Mouse (Mus musculus): ENCODE results near the gene Depdc1b. TPM values are rescaled to one million over a fixed set of nuclear protein-coding genes. Genes with fewer than 3 reads are reported as not detected.

Gene Depdc1b
- polyA plus RNA-seq, 1 experiment: 11.2 TPM

GRCm38 (mm10) chr13:108367496-108367895, 51.4 kb downstream of the Depdc1b start:
- TF ChIP-seq CTCF (conservative IDR thresholded peaks at IDR 0.05; ENCODE audit: insufficient read depth, insufficient read length, low read depth, low read length): no peak
- no peak for TF ChIP-seq POLR2A (IDR thresholded peaks at IDR 0.05; ENCODE audit: low read depth, low read length)
- H3K27me3 ChIP-seq (replicated peaks; ENCODE audit: control insufficient read depth, insufficient read depth, low read length): no peaks in the 10 kb centered on the region

GRCm38 (mm10) chr13:108370241-108370941, 54.3 kb downstream of the Depdc1b start:
- TF ChIP-seq POLR2A (IDR thresholded peaks at IDR 0.05; ENCODE audit: low read depth, low read length) (no peak), CTCF (conservative IDR thresholded peaks at IDR 0.05; ENCODE audit: insufficient read depth, insufficient read length, low read depth, low read length) (no peak)
- 95% methylated on average over 5 of the region's 5 CpGs for WGBS
- no peaks in the 10 kb centered on the region for H3K36me3 ChIP-seq (ENCODE audit: control insufficient read depth, insufficient read depth, low read length)
- H3K27me3 ChIP-seq (replicated peaks; ENCODE audit: control insufficient read depth, insufficient read depth, low read length): no peaks in the 10 kb centered on the region
- no peaks in the 10 kb centered on the region for H3K4me1 ChIP-seq (ENCODE audit: control insufficient read depth, insufficient read depth, low read length)
- no peak for DNase-seq
- no peak overlapping the region for H3K4me3 ChIP-seq (ENCODE audit: insufficient read depth, low read depth, low read length)
- H3K27ac ChIP-seq (ENCODE audit: insufficient read depth, low read depth, low read length): no peak overlapping the region

More at GRCm38 (mm10) chr13:108367496-108367895, 51.4 kb downstream of the Depdc1b start:
- no peak overlapping the region for H3K4me3 ChIP-seq (ENCODE audit: insufficient read depth, low read depth, low read length)
- DNase-seq: peak; percentile 72
- no peak overlapping the region for H3K27ac ChIP-seq (ENCODE audit: insufficient read depth, low read depth, low read length)
- no peaks in the 10 kb centered on the region for H3K4me1 ChIP-seq (ENCODE audit: control insufficient read depth, insufficient read depth, low read length)
- peaks cover 2% of the 10 kb centered on the region; the same call in 1 of the 2 replicates for H3K36me3 ChIP-seq (ENCODE audit: control insufficient read depth, insufficient read depth, low read length)
- 57% methylated on average over 12 of the region's 12 CpGs for WGBS

- no peak overlapping the region for H3K4me3 ChIP-seq (ENCODE audit: insufficient read depth, low read depth, low read length)
- H3K27me3 ChIP-seq (replicated peaks; ENCODE audit: control insufficient read depth, insufficient read depth, low read length): no peaks in the 10 kb centered on the region
- DNase-seq: no peak
- H3K4me1 ChIP-seq (ENCODE audit: control insufficient read depth, insufficient read depth, low read length): no peaks in the 10 kb centered on the region
- no peak for TF ChIP-seq POLR2A (IDR thresholded peaks at IDR 0.05; ENCODE audit: low read depth, low read length)
- no peak for TF ChIP-seq CTCF (conservative IDR thresholded peaks at IDR 0.05; ENCODE audit: insufficient read depth, insufficient read length, low read depth, low read length)
- no peak overlapping the region for H3K27ac ChIP-seq (ENCODE audit: insufficient read depth, low read depth, low read length)
- 71% methylated on average over 9 of the region's 9 CpGs for WGBS
- H3K36me3 ChIP-seq (ENCODE audit: control insufficient read depth, insufficient read depth, low read length): no peaks in the 10 kb centered on the region
Measured at GRCm38 (mm10) chr13:108371352-108371921, 55.3 kb downstream of the Depdc1b start.

GRCm38 (mm10) chr13:108373231-108373630, 57.1 kb downstream of the Depdc1b start:
- Histone ChIP-seq H3K4me1 (ENCODE audit: control insufficient read depth, insufficient read depth, low read length) (no peaks in the 10 kb centered on the region), H3K4me3 (ENCODE audit: insufficient read depth, low read depth, low read length) (no peak overlapping the region), H3K27me3 (replicated peaks; ENCODE audit: control insufficient read depth, insufficient read depth, low read length) (no peaks in the 10 kb centered on the region), H3K27ac (ENCODE audit: insufficient read depth, low read depth, low read length) (no peak overlapping the region), H3K36me3 (ENCODE audit: control insufficient read depth, insufficient read depth, low read length) (no peaks in the 10 kb centered on the region)
- 95% methylated on average over 1 of the region's 1 CpGs for WGBS
- no peak for DNase-seq
- no peak for TF ChIP-seq POLR2A (IDR thresholded peaks at IDR 0.05; ENCODE audit: low read depth, low read length)
- no peak for TF ChIP-seq CTCF (conservative IDR thresholded peaks at IDR 0.05; ENCODE audit: insufficient read depth, insufficient read length, low read depth, low read length)

- Histone ChIP-seq H3K4me3 (ENCODE audit: insufficient read depth, low read depth, low read length) (no peak overlapping the region), H3K27ac (ENCODE audit: insufficient read depth, low read depth, low read length) (no peak overlapping the region), H3K27me3 (replicated peaks; ENCODE audit: control insufficient read depth, insufficient read depth, low read length) (no peaks in the 10 kb centered on the region), H3K36me3 (ENCODE audit: control insufficient read depth, insufficient read depth, low read length) (no peaks in the 10 kb centered on the region), H3K4me1 (ENCODE audit: control insufficient read depth, insufficient read depth, low read length) (no peaks in the 10 kb centered on the region)
- no peak for TF ChIP-seq CTCF (conservative IDR thresholded peaks at IDR 0.05; ENCODE audit: insufficient read depth, insufficient read length, low read depth, low read length)
- TF ChIP-seq POLR2A (IDR thresholded peaks at IDR 0.05; ENCODE audit: low read depth, low read length): no peak
- DNase-seq: no peak
- WGBS: 87% methylated on average over 2 of the region's 2 CpGs
Measured at GRCm38 (mm10) chr13:108376637-108377036, 60.5 kb downstream of the Depdc1b start.

- TF ChIP-seq POLR2A (IDR thresholded peaks at IDR 0.05; ENCODE audit: low read depth, low read length) (no peak), CTCF (conservative IDR thresholded peaks at IDR 0.05; ENCODE audit: insufficient read depth, insufficient read length, low read depth, low read length) (no peak)
- H3K4me3 ChIP-seq (ENCODE audit: insufficient read depth, low read depth, low read length): no peak overlapping the region
- DNase-seq: no peak
- H3K27me3 ChIP-seq (replicated peaks; ENCODE audit: control insufficient read depth, insufficient read depth, low read length): no peaks in the 10 kb centered on the region
- H3K4me1 ChIP-seq (ENCODE audit: control insufficient read depth, insufficient read depth, low read length): no peaks in the 10 kb centered on the region
- no peak overlapping the region for H3K27ac ChIP-seq (ENCODE audit: insufficient read depth, low read depth, low read length)
- H3K36me3 ChIP-seq (ENCODE audit: control insufficient read depth, insufficient read depth, low read length): no peaks in the 10 kb centered on the region
- WGBS: 93% methylated on average over 3 of the region's 3 CpGs
Measured at GRCm38 (mm10) chr13:108381161-108381560, 65.0 kb downstream of the Depdc1b start.

- no peak for DNase-seq
- H3K36me3 ChIP-seq (ENCODE audit: control insufficient read depth, insufficient read depth, low read length): no peaks in the 10 kb centered on the region
- TF ChIP-seq POLR2A (IDR thresholded peaks at IDR 0.05; ENCODE audit: low read depth, low read length): no peak
- no peak for TF ChIP-seq CTCF (conservative IDR thresholded peaks at IDR 0.05; ENCODE audit: insufficient read depth, insufficient read length, low read depth, low read length)
- H3K27me3 ChIP-seq (replicated peaks; ENCODE audit: control insufficient read depth, insufficient read depth, low read length): no peaks in the 10 kb centered on the region
- WGBS: 77% methylated on average over 6 of the region's 6 CpGs
- H3K4me3 ChIP-seq (ENCODE audit: insufficient read depth, low read depth, low read length): no peak overlapping the region
- H3K27ac ChIP-seq (ENCODE audit: insufficient read depth, low read depth, low read length): no peak overlapping the region
- no peaks in the 10 kb centered on the region for H3K4me1 ChIP-seq (ENCODE audit: control insufficient read depth, insufficient read depth, low read length)
Measured at GRCm38 (mm10) chr13:108383051-108383450, 66.9 kb downstream of the Depdc1b start.
